Comparison of ENCODE assay signal across 21 mouse cellular contexts in the genomic region with DNA sequence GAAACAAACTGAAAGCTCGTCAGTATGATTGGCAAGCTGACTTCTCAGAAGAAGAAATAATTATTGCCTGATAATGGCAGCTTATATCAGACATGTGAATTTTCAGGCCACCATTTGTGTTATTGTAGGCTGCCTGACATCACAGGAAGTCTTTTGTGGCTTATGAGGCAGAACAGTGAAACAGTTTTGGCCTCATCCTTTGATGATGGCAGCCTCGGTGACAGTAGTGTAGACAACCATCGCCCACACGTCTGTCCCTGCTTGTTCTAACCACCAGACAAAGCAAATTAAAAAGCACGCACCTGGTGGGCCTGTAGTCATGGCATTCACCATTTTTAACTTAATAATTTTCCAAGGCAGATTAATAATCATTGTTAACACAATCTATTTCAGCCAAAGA.
DNase-seq lines count a peak whose midpoint lies in the region; ATAC-seq and TF ChIP-seq lines count a peak whose summit lies in the region.
"Had no signal": no experiment of that assay in that cellular context is flagged by ENCODE, and none has a peak within 500 bp of the region (broad histone marks: within the 10 kb centered on the region; RNA-seq: fewer than 3 reads in every experiment).

No protein-coding gene starts in this region.

- DNase-seq in forebrain, postnatal 0 days, result no peak
- peak; percentile 89 for DNase-seq in CD4-positive, CD25-positive, alpha-beta regulatory T cell, adult 2 months (ENCODE audit: low read depth, low spot score)
- no peak for DNase-seq in right cerebral cortex, postnatal 14 days
- DNase-seq in gastrocnemius, postnatal 14 days, result no peak
- no peak for DNase-seq in left cerebral cortex, postnatal 14 days (ENCODE audit: low spot score in 2 of 2)
- DNase-seq: adrenal gland, postnatal 14 days; cerebellum, adult 8-10 months; gastrocnemius, postnatal 25 days; heart, adult 2 months; kidney, adult 2 months; liver, postnatal 0 days; lung, postnatal 14 days; right cerebral cortex, adult 18-20 months had no signal

- H3K36me3 ChIP-seq in forebrain, postnatal 0 days (ENCODE audit: insufficient read depth), result no peaks in the 10 kb centered on the region
- H3K36me3 ChIP-seq in forebrain, embryonic 12.5 days (replicated peaks), result no peaks in the 10 kb centered on the region
- H3K36me3 ChIP-seq: embryonic facial prominence, embryonic 10.5 days; hindbrain, embryonic 13.5 days; midbrain, embryonic 13.5 days had no signal

- H3K9ac ChIP-seq in forebrain, postnatal 0 days, result no peak overlapping the region
- H3K9ac ChIP-seq in forebrain, embryonic 12.5 days, result no peak overlapping the region
- H3K9ac ChIP-seq: hindbrain, embryonic 13.5 days; liver, postnatal 0 days; midbrain, embryonic 13.5 days had no signal

- no peaks in the 10 kb centered on the region for H3K27me3 ChIP-seq in forebrain, postnatal 0 days (ENCODE audit: insufficient read depth, low read length)
- no peaks in the 10 kb centered on the region for H3K27me3 ChIP-seq in forebrain, embryonic 12.5 days
- H3K27me3 ChIP-seq: hindbrain, embryonic 13.5 days; megakaryocyte, embryonic 14.5 days; midbrain, embryonic 13.5 days had no signal

- 0 out of 2 replicates have a peak, but pooled peaks cover 3% of the 10 kb centered on the region for H3K4me1 ChIP-seq in forebrain, postnatal 0 days (ENCODE audit: insufficient read depth)
- H3K4me1 ChIP-seq in forebrain, embryonic 12.5 days, result peaks cover 13% of the 10 kb centered on the region

- 73% methylated on average over 5 of the region's 5 CpGs for WGBS in forebrain, postnatal 0 days
- 83% methylated on average over 5 of the region's 5 CpGs for WGBS in forebrain, embryonic 12.5 days

- peak; percentile 23; the same call in 1 of the 2 replicates for ATAC-seq in forebrain, postnatal 0 days
- ATAC-seq in forebrain, embryonic 12.5 days (ENCODE audit: low FRiP score), result no peak
- peak; percentile 98 for ATAC-seq in inflammation-experienced regulatory T-cells, adult 6 months
- peak; percentile 61; the same call in 1 of the 2 replicates for ATAC-seq in neutrophil, adult 5-6 weeks (ENCODE audit: extremely low read depth, insufficient number of reproducible peaks, low FRiP score, poor library complexity, severe bottlenecking)
- ATAC-seq: liver, postnatal 0 days; midbrain, embryonic 13.5 days had no signal

- intact Hi-C loops in gastrocnemius, postnatal 14 days (cut with DNase I; ENCODE audit: low total_unique reads), result no loop called here
- intact Hi-C loops in left cerebral cortex, postnatal 14 days (cut with DNase I), result no loop called here

- no peak overlapping the region for H3K4me2 ChIP-seq in forebrain, postnatal 0 days (ENCODE audit: low read depth)
- no peak overlapping the region for H3K4me2 ChIP-seq in forebrain, embryonic 12.5 days
- H3K4me2 ChIP-seq: hindbrain, embryonic 13.5 days; midbrain, embryonic 13.5 days had no signal

- no peaks in the 10 kb centered on the region for H3K9me3 ChIP-seq in forebrain, postnatal 0 days (ENCODE audit: low read length)
- H3K9me3 ChIP-seq in forebrain, embryonic 12.5 days, result no peaks in the 10 kb centered on the region
- H3K9me3 ChIP-seq: embryonic facial prominence, embryonic 10.5 days; hindbrain, embryonic 13.5 days; midbrain, embryonic 13.5 days had no signal

- H3K4me3 ChIP-seq in forebrain, postnatal 0 days (ENCODE audit: low read depth, low read length), result no peak overlapping the region
- no peak overlapping the region for H3K4me3 ChIP-seq in forebrain, embryonic 12.5 days (replicated peaks)
- H3K4me3 ChIP-seq: embryonic facial prominence, embryonic 10.5 days; heart, adult 2 months; hindbrain, embryonic 13.5 days; megakaryocyte, embryonic 14.5 days; midbrain, embryonic 13.5 days had no signal

- H3K27ac ChIP-seq in forebrain, postnatal 0 days (ENCODE audit: low read depth, low read length), result no peak overlapping the region
- no peak overlapping the region for H3K27ac ChIP-seq in forebrain, embryonic 12.5 days
- H3K27ac ChIP-seq: embryonic facial prominence, embryonic 10.5 days; heart, adult 2 months; hindbrain, embryonic 13.5 days; kidney, postnatal 0 days; midbrain, embryonic 13.5 days had no signal

- no peak for TF ChIP-seq CTCF in forebrain, postnatal 0 days (IDR thresholded peaks at IDR 0.05; ENCODE audit: low read depth)
